Mouse (Mus musculus): Measurements from ENCODE around the gene Pcp4l1.
"Not testable (repeated sequence)": the region's sequence is repeated elsewhere in the genome, so short reads cannot be mapped to it uniquely, and the experiment has no call there.

Pcp4l1 gene

DNA sequence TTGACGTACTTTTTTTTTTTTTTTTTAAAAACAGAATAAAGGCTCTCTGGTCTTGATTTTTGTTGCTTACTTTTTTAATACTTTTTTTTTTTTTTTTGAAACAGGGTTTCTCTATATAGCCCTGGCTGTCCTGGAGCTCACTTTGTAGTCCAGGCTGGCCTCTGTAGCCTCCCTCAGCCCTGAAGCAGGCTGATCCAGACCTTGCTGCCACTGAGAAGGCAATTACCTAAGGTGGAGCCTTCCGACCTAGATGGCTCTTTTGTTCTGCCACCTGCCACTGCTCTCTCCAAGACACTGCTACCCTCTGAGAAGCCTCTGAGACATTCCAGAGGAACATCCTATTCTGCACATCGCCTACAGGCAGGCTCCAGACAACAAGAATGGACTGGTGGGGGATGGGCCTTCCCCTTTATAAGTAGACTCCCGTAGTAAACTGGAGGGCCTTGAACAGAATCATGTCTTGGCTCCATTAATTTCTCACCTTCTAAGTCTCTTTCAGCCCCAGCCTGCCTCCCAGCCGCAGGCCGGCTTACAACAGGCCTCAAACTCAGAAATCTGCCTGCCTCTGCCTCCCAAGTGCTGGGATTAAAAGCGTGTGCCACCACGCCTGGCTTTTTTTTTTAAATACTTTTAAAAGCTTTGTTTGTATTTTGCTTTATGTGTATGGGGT lies 58.4 kb downstream of the Pcp4l1 start:
- DNase-seq (ENCODE audit: low spot score in 2 of 2), result not testable (repeated sequence)

DNA sequence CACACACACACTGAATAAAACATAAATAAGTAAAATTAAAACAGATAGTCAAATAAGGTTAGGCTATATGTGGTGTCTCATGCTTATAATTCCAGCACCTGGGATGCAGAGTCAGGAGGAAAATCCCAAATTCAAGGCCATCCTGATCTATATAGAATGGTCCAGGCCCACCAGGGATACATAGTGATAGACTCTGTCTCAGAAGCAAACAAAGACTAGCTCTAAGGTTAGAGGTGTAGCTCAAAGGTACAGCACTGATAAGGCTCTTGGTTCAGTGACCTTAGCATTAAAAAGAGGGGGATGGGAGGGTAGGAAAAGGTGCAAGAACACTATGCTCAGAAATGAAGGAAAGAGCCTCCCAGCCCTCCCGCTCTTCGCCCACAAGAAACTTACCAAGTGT lies 60.5 kb downstream of the Pcp4l1 start:
- DNase-seq (ENCODE audit: low spot score in 2 of 2), result no peak

DNA sequence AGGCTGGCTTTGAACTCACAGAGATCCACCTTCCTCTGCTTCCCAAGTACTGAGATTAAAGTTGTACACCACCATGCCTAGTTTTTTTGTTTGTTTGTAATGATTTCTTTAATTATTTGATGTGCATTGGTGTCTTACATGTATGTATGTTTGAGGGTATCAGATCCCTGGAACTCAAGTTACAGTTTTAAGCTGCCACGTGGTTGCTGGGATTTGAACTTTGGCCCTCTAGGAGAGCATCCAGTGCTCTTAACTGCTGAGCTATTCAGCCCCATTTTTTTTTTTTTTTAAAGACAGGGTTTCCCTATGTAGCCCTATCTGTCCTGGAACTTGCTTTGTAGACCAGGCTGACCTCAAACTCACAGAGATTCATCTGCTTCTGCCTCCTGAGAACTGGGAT lies 65.1 kb downstream of the Pcp4l1 start:
- no peak for DNase-seq (ENCODE audit: low spot score in 2 of 2)

DNA sequence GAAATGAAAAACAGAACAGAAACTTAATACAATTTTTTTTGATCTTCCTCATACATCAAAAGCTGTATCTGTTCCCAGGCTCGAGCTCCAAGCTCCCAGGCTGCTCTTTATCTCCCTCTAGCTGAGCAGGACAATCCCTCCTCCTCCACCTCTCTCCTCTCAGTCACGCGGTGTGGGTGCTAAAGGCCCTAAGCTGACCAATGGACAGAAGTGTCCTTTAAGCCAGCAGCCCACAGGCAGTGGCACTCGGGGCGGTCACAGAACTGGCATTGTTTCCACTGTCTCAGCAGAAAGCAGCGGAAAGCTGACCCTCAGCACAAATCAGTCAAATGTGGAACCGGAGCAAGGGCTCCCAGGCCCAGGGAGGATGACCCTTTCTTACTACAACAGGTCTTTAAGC lies 66.8 kb downstream of the Pcp4l1 start:
- DNase-seq (ENCODE audit: low spot score in 2 of 2), result peak in 1 of 2 experiments; percentile 35

DNA sequence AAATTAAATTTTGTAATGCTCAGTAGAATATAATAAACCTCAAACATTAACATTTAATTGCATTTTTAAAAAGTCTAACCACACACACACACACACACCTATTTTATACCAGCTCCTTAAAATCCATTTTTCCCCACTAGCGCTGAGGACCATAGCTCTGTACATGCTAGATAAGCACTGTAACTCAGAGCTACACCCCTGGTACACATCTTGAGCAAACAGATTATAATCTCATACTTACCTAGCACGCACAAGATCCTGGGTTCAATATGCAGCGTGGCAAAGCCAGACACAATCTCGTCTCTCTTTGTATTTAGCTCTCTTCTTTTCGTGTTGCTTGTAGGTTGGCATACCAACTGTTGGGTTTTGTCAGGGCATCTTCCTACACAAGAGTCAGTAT lies 71.7 kb downstream of the Pcp4l1 start:
- DNase-seq (ENCODE audit: low spot score in 2 of 2), result no peak
